Mouse (Mus musculus) liver, postnatal 0 days (tissue): Measurements from ENCODE around the gene Tcf20. TPM values are rescaled to one million over a fixed set of nuclear protein-coding genes. Genes with fewer than 3 reads are reported as not detected.
A peak's percentile ranks its signal among the peaks of the same experiment; 100 is the strongest.

ENCODE experiments used
- ATAC-seq: fragments of 200-750 bp; cut with Nextera tagmentation; 2 replicates; pipeline ENCODE4 v1.8.0; 2017; ENCODE audit warnings: mild to moderate bottlenecking, moderate library complexity
- DNase-seq: peaks from one replicate; pipeline ENCODE4 v3.0.0-alpha.2; 2016
- H3K27ac ChIP-seq: fragments of 300-500 bp; sonication (generic); 2 replicates; pipeline ENCODE4 v1.5.1; 2014; ENCODE audit warnings: antibody characterized with exemption, moderate library complexity, mild to moderate bottlenecking, low read depth
- H3K27me3 ChIP-seq: fragments of 300-500 bp; sonication (generic); 2 replicates; pipeline ENCODE4 v1.6.1; 2014; ENCODE audit warnings: low read length, control low read depth, mixed read lengths; ENCODE audit not compliant: insufficient read depth
- H3K36me3 ChIP-seq: fragments of 300-500 bp; sonication (generic); replicated peaks from 2 replicates; pipeline ENCODE4 v1.6.1; 2014; ENCODE audit warnings: mild to moderate bottlenecking, control low read depth, low read length, moderate library complexity, mixed read lengths; ENCODE audit not compliant: insufficient read depth
- H3K4me1 ChIP-seq: fragments of 300-500 bp; sonication (generic); 2 replicates; pipeline ENCODE4 v1.6.1; 2014; ENCODE audit warnings: antibody characterized with exemption, mild to moderate bottlenecking, control low read depth; ENCODE audit not compliant: insufficient read depth
- H3K4me2 ChIP-seq: fragments of 300-500 bp; sonication (generic); 2 replicates; pipeline ENCODE4 v1.6.1; 2014; ENCODE audit warnings: low read depth, mild to moderate bottlenecking, low read length, moderate library complexity, mixed read lengths
- H3K4me3 ChIP-seq: fragments of 300-500 bp; sonication (generic); 2 replicates; pipeline ENCODE4 v1.5.1; 2014; ENCODE audit warnings: low read depth, low read length
- H3K9ac ChIP-seq: fragments of 300-500 bp; sonication (generic); replicated peaks from 2 replicates; pipeline ENCODE4 v1.6.1; 2014; ENCODE audit warnings: mild to moderate bottlenecking, moderate library complexity
- H3K9me3 ChIP-seq: fragments of 300-500 bp; sonication (generic); 2 replicates; pipeline ENCODE4 v1.6.1; 2016; ENCODE audit warnings: mild to moderate bottlenecking, control low read depth, low read length, mixed read lengths
- CTCF ChIP-seq: sonication (generic); IDR thresholded peaks from 2 replicates; pipeline ENCODE4 v1.5.1; 2016; ENCODE audit warnings: antibody characterized with exemption, low read depth
- EP300 ChIP-seq: IDR thresholded peaks from 2 replicates; pipeline ENCODE4 v1.6.1; 2016; ENCODE audit warnings: antibody characterized with exemption, low read depth, mild to moderate bottlenecking
- WGBS: fragments of 180-500 bp; shearing (Covaris S2); extraction: QIAGEN DNeasy Blood & Tissue Kit; methylation state at CpG from one replicate; pipeline ENCODE4 v1.1.7; 2014; ENCODE audit not compliant: insufficient replicate concordance; 5-methylcytosine and 5-hydroxymethylcytosine counted together
- polyA plus RNA-seq: library from polyadenylated mRNA; unstranded; fragments of >200 nt; fragmentation: Nextera tagmentation; extraction: Ambion mirVana; gene quantifications from 2 replicates; pipeline ENCODE4 v1.2.1, GENCODE M21; 2015

Gene Tcf20
- polyA plus RNA-seq, 1 experiment from 2014 or later = 1.8 TPM

GRCm38 (mm10) chr15:82950246-82950645, 37.4 kb downstream of the Tcf20 start:
- Histone ChIP-seq H3K4me3 (no peak overlapping the region), H3K27ac (no peak overlapping the region), H3K9ac (no peak overlapping the region), H3K9me3 (no peaks in the 10 kb centered on the region), H3K4me2 (no peak overlapping the region), H3K27me3 (peaks cover 4% of the 10 kb centered on the region), H3K4me1 (no peaks in the 10 kb centered on the region), H3K36me3 (no peaks in the 10 kb centered on the region)
- no peak for TF ChIP-seq CTCF
- no peak for TF ChIP-seq EP300
- 70% methylated on average over 8 of the region's 8 CpGs for WGBS
- no peak for ATAC-seq
- DNase-seq = no peak

GRCm38 (mm10) chr15:82947431-82947830, 40.2 kb downstream of the Tcf20 start:
- WGBS = 53% methylated on average over 5 of the region's 5 CpGs
- DNase-seq (no peak), ATAC-seq (no peak)
- H3K4me3 ChIP-seq = no peak overlapping the region
- no peak overlapping the region for H3K27ac ChIP-seq
- peaks cover 4% of the 10 kb centered on the region for H3K27me3 ChIP-seq
- TF ChIP-seq CTCF = no peak
- no peak for TF ChIP-seq EP300
- no peaks in the 10 kb centered on the region for H3K9me3 ChIP-seq
- H3K4me2 ChIP-seq = no peak overlapping the region
- H3K9ac ChIP-seq = no peak overlapping the region
- H3K4me1 ChIP-seq = no peaks in the 10 kb centered on the region
- H3K36me3 ChIP-seq = no peaks in the 10 kb centered on the region

- ATAC-seq = no peak
- no peak for DNase-seq
- WGBS = 66% methylated on average over 9 of the region's 9 CpGs
- Histone ChIP-seq H3K27ac (no peak overlapping the region), H3K4me2 (no peak overlapping the region), H3K4me3 (no peak overlapping the region), H3K9me3 (no peaks in the 10 kb centered on the region), H3K4me1 (no peaks in the 10 kb centered on the region), H3K36me3 (no peaks in the 10 kb centered on the region), H3K27me3 (no peaks in the 10 kb centered on the region), H3K9ac (no peak overlapping the region)
- TF ChIP-seq EP300 (no peak), CTCF (no peak)
Measured at GRCm38 (mm10) chr15:82944479-82945195, 43.0 kb downstream of the Tcf20 start.

GRCm38 (mm10) chr15:82941733-82942132, 45.9 kb downstream of the Tcf20 start:
- TF ChIP-seq EP300 (no peak), CTCF (no peak)
- DNase-seq (no peak), ATAC-seq (no peak)
- no peaks in the 10 kb centered on the region for H3K27me3 ChIP-seq
- H3K36me3 ChIP-seq = no peaks in the 10 kb centered on the region
- H3K4me1 ChIP-seq = no peaks in the 10 kb centered on the region
- no peak overlapping the region for H3K27ac ChIP-seq
- H3K4me3 ChIP-seq = no peak overlapping the region
- H3K9me3 ChIP-seq = no peaks in the 10 kb centered on the region
- H3K9ac ChIP-seq = no peak overlapping the region
- WGBS = 64% methylated on average over 8 of the region's 8 CpGs
- H3K4me2 ChIP-seq = no peak overlapping the region

- Histone ChIP-seq H3K4me2 (no peak overlapping the region), H3K27ac (no peak overlapping the region), H3K36me3 (no peaks in the 10 kb centered on the region), H3K4me3 (no peak overlapping the region), H3K4me1 (no peaks in the 10 kb centered on the region), H3K27me3 (no peaks in the 10 kb centered on the region), H3K9me3 (no peaks in the 10 kb centered on the region), H3K9ac (no peak overlapping the region)
- TF ChIP-seq CTCF (no peak), EP300 (no peak)
- WGBS = 66% methylated on average over 12 of the region's 12 CpGs
- no peak for ATAC-seq
- no peak for DNase-seq
Measured at GRCm38 (mm10) chr15:82940494-82941214, 47.0 kb downstream of the Tcf20 start.

- no peak overlapping the region for H3K9ac ChIP-seq
- no peaks in the 10 kb centered on the region for H3K4me1 ChIP-seq
- no peak overlapping the region for H3K4me2 ChIP-seq
- H3K4me3 ChIP-seq = no peak overlapping the region
- no peaks in the 10 kb centered on the region for H3K9me3 ChIP-seq
- DNase-seq (peak; percentile 33), ATAC-seq (no peak)
- no peak for TF ChIP-seq CTCF
- TF ChIP-seq EP300 = no peak
- H3K27me3 ChIP-seq = no peaks in the 10 kb centered on the region
- H3K27ac ChIP-seq = no peak overlapping the region
- no peaks in the 10 kb centered on the region for H3K36me3 ChIP-seq
- WGBS = 63% methylated on average over 17 of the region's 17 CpGs
Measured at GRCm38 (mm10) chr15:82938155-82938569, 49.5 kb downstream of the Tcf20 start.
